Mouse (Mus musculus) heart, postnatal 25 days (tissue): Measurements from ENCODE around the gene Pex6. TPM values are rescaled to one million over a fixed set of nuclear protein-coding genes. Genes with fewer than 3 reads are reported as not detected.

Source experiments
- DNase-seq: peaks from one replicate; pipeline ENCODE4 v3.0.0; 2022; ENCODE audit warnings: low spot score
- intact Hi-C: fragments of 180-260 bp; cut with DNase I; formaldehyde crosslinking; loops from one replicate; pipeline ENCODE4 v1.15.1; 2025
- total RNA-seq, 2 experiments: library from RNA; stranded (reverse); gene quantifications; 2 replicates each; pipeline ENCODE4 v1.2.3; 2021

Gene Pex6
- total RNA-seq, 2 experiments from 2014 or later, result 29.9 to 32.2 TPM

DNA sequence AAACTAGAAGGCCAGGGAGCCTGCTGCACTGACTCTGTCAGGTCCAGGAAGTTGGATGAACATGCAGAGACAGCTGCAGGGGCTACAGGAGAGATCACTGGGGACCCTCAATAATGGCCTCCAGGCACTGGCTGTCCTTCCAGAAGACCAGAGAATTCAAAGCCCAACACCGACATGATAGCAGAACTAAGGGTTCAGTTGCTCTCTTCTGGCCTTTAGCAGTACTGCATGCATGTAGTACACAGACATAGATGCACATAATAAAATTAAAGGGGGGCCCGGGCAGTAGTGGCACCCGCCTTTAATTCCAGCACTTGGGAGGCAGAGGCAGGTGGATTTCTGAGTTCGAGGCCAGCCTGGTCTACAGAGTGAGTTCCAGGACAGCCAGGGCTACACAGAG is 59.8 kb downstream of the Pex6 start:
- intact Hi-C loops, result no loop called here

DNA sequence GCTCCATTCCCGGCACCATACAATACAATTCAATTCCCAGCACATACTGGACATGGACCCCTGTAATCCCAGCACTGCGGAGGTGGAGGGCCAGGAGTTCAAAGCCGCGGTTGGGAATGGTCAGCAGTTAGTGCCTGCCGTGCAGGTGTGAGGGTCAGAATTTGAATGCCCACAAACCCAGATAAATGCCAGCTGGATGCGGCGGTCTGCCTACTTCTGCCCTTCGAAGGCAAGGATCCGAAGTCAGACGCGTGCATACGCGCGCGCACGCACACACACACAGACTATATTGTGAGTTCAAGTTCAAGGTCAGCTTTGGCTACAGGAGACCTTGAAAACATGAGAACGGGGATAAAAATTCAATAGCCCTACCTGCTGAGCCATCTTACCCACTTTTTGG is 60.4 kb downstream of the Pex6 start:
- intact Hi-C loops, result no loop called here
- no peak for DNase-seq

More for the DNA sequence above, 59.8 kb downstream of the Pex6 start:
- DNase-seq, result no peak

DNA sequence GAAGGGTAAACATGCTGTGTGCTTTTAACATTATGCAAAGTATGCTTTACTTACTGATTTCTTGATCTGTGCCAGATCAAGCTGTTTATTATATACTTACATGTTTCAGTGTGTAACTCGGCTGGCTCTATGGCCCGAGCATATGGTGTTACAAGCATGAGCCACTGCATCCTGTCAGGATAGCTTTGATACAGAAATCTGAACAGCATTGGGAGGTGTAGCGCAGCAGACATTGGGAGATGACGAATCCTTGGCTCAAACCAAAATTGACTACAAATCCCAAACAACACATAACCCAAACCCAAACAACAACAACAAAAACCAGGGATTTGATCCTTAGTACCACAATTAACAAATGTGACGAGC is 60.8 kb downstream of the Pex6 start:
- DNase-seq, result no peak
- intact Hi-C loops, result no loop called here

- DNase-seq, result peak; percentile 74
- intact Hi-C loops, result no loop called here
Observed at GRCm38 (mm10) chr17:46772404-46773277, 61.4 kb downstream of the Pex6 start, which contains the start of gene 2310039H08Rik. TSS of gene 2310039H08Rik (plus strand) at chr17:46772635.

DNA sequence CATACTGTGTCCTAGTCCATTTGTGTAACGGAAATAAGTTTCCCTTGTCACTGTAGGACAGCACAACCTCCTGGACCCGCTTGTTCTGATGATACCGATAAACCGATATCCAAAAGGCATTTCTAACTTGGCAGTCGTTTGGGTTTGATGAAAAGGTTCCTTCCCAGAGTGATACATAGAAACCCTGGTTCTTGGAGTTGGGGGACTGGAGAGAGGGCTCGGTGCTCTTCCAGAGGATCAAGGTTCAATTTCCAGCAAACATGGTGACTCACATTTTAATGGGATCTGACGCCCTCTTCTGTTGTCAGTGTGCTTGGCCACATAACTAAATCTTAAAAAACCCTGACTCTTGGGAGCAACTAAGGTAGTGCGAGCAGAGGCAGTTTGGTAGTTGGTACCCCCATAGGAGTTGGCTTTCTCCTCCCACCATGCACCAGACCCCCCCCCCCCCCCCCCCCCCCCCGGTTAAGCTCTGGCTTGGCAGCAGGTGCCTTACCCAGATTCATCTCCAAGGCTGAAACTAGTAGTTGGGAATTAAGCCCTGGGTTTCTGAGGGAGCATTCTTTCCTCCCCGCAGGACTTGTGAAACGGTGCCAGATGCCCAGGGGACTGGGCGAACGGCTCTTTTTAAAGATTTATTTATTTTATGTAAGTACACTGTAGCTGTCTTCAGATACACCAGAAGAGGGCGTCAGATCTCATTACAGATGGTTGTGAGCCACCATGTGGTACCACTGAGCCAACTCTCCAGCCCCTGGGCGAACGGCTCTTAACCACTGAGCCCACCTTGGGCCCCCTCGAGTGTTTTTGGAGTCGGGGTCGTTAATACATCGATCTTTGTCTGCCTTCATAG is 62.2 kb downstream of the Pex6 start:
- intact Hi-C loops, result no loop called here

GRCm38 (mm10) chr17:46774131-46774472 is 62.8 kb downstream of the Pex6 start:
- DNase-seq, result no peak
- intact Hi-C loops, result no loop called here

More for the DNA sequence above, 62.2 kb downstream of the Pex6 start:
- no peak for DNase-seq

DNA sequence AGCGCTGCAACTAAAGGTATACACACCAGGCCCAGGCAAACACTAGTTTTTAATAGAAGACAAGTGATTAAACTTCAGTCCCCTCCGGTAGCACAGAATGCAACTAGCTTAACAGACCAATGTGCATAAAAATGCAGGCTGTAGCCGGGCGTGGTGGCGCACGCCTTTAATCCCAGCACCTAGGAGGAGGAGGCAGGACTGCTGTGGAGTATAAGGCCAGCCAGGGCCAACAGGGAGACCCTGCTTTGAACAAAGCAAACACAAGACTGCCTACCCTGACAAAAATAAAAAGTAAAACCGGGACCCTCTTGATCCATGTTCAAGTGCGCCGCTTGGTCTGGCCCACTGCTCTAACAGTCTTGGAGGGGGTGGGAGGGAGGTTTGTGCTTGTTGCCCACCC is 63.8 kb downstream of the Pex6 start:
- intact Hi-C loops, result no loop called here
- DNase-seq, result no peak

Other genes starting within 250 kb of the Pex6 start
- under 1 TPM; 0.20 to 0.34 TPM for gene Ttbk1, start 223.8 kb upstream of the Pex6 start, total RNA-seq
- gene Dnph1, start 214.8 kb upstream of the Pex6 start, total RNA-seq, result 1 to 10 TPM; 1.1 to 2.4 TPM
- gene Cul9, start 165.1 kb upstream of the Pex6 start, total RNA-seq, result 10 to 100 TPM; 19.4 to 19.5 TPM
- gene Srf, start 155.3 kb upstream of the Pex6 start, total RNA-seq, result 10 to 100 TPM; 98.7 to 99.3 TPM
- gene Ptk7, start 82.0 kb upstream of the Pex6 start, total RNA-seq, result 1 to 10 TPM; 3.3 to 4.1 TPM
- gene Klc4, start 65.4 kb upstream of the Pex6 start, total RNA-seq, result 10 to 100 TPM; 26.3 to 27.1 TPM
- 100 to 1,000 TPM; 125 to 132 TPM for gene Mrpl2, start 65.2 kb upstream of the Pex6 start, total RNA-seq
- gene Cul7, start 61.1 kb upstream of the Pex6 start, total RNA-seq, result 10 to 100 TPM; 21.3 to 23.0 TPM
- 10 to 100 TPM in 1 of 2 experiments, 1 to 10 TPM in 1; 9.9 to 10.8 TPM for gene Rrp36, start 37.1 kb upstream of the Pex6 start, total RNA-seq
- 10 to 100 TPM; 48.6 to 53.8 TPM for gene Mea1, start 32.7 kb upstream of the Pex6 start, total RNA-seq
- 100 to 1,000 TPM in 1 of 2 experiments, 10 to 100 TPM in 1; 95.5 to 107 TPM for gene Klhdc3, start 30.5 kb upstream of the Pex6 start, total RNA-seq
- gene Ppp2r5d, start 6.4 kb upstream of the Pex6 start, total RNA-seq, result 10 to 100 TPM; 33.2 to 34.9 TPM
- 1 to 10 TPM in 1 of 2 experiments, under 1 TPM in 1; 0.92 to 2.3 TPM for gene Gnmt, start 17.7 kb downstream of the Pex6 start, total RNA-seq
- 10 to 100 TPM; 18.8 to 20.1 TPM for gene Cnpy3, start 40.8 kb downstream of the Pex6 start, total RNA-seq
- not detected for gene Ptcra, start 52.2 kb downstream of the Pex6 start, total RNA-seq
- gene 2310039H08Rik, start 61.2 kb downstream of the Pex6 start, total RNA-seq, result 10 to 100 TPM; 26.1 to 28.2 TPM
- gene Rpl7l1, start 71.2 kb downstream of the Pex6 start, total RNA-seq, result 10 to 100 TPM; 56.0 to 58.6 TPM
- gene Bicral, start 147.0 kb downstream of the Pex6 start, total RNA-seq, result 10 to 100 TPM; 15.0 to 16.7 TPM
- 10 to 100 TPM; 15.5 to 17.7 TPM for gene Tbcc, start 179.2 kb downstream of the Pex6 start, total RNA-seq
- not detected for gene Prph2, start 199.0 kb downstream of the Pex6 start, total RNA-seq